Mouse (Mus musculus) T-cell, adult 66 days (primary cell): ENCODE results near the gene Sf3b1. TPM values are rescaled to one million over a fixed set of nuclear protein-coding genes. Genes with fewer than 3 reads are reported as not detected.

ENCODE experiments used
- total RNA-seq, 2 experiments: library from RNA; stranded (reverse); gene quantifications; 3 replicates in 1 of 2; 4 replicates in 1 of 2; pipeline ENCODE4 v1.2.4; 2023

The Sf3b1 gene
- 100 to 1,000 TPM; 462 to 463 TPM for total RNA-seq

DNA sequence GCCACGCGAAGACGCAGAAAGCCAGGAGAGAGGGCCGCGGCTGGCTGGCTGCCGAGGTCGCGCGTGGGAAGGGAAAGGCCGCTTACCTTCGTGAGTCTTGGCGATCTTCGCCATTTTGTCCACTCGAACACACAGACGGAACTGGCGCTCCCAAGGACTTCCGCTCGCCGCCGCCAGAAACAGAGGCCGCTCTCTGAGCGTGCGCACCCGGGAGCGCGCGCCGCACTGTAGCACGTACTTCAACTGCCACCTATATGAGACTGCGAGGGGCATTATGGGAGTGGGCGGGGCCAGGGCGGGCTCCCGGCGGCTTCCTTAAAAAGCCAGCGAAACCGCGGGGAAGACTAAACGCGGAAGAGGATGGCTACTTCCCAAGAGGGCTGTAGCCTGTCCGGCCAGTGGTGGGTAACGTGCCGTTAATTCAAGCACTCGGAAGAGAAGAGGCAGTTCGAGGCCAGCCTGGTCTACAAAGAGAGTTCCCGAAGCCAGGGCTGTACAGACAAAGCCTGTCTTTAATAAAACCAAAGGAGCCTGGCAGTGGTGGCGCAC, at the start of gene Sf3b1:
Gene Sf3b1, minus strand, starts transcription at position 229 of the 549 bp plus-strand sequence.

GRCm38 (mm10) chr1:55052355-55052953, 25.2 kb upstream of the Sf3b1 start, which contains the start of gene Coq10b:
TSS of gene Coq10b (plus strand) at chr1:55052770.

Other genes starting within 250 kb of the Sf3b1 start
- 100 to 1,000 TPM; 579 to 598 TPM for gene Ankrd44, start 101.1 kb downstream of the Sf3b1 start, total RNA-seq
- 10 to 100 TPM; 54.8 to 69.1 TPM for gene Coq10b, start 25.3 kb upstream of the Sf3b1 start, total RNA-seq
- gene Hspe1, start 60.7 kb upstream of the Sf3b1 start, total RNA-seq, result 100 to 1,000 TPM; 160 to 193 TPM
- 100 to 1,000 TPM; 101 to 132 TPM for gene Hspd1, start 60.8 kb upstream of the Sf3b1 start, total RNA-seq
- 10 to 100 TPM; 73.8 to 88.0 TPM for gene Mob4, start 103.8 kb upstream of the Sf3b1 start, total RNA-seq
- 1 to 10 TPM; 3.0 to 4.2 TPM for gene Rftn2, start 199.3 kb upstream of the Sf3b1 start, total RNA-seq
- gene Mars2, start 209.7 kb upstream of the Sf3b1 start, total RNA-seq, result 1 to 10 TPM; 7.8 to 8.7 TPM